Mouse (Mus musculus) ES-E14 (cell line): ENCODE measurements at regions not wholly inside any gene's neighbourhood (a gene's known extent, or its start where the extent isn't known, plus 50 kb on each side); places are given as distances from the start of the nearest gene placed in this dataset.

Experiments
- CHD2 ChIP-seq: IDR thresholded peaks from 2 replicates; pipeline ENCODE4 v1.6.1; 2014; ENCODE audit warnings: mild to moderate bottlenecking, low read depth, low read length, inconsistent platforms
- HCFC1 ChIP-seq: IDR thresholded peaks from 2 replicates; pipeline ENCODE4 v1.6.1; 2012; ENCODE audit warnings: low read length, inconsistent platforms, borderline replicate concordance; ENCODE audit not compliant: insufficient read depth
- MAFK ChIP-seq: IDR thresholded peaks from 2 replicates; pipeline ENCODE4 v1.6.1; 2014; ENCODE audit warnings: mild to moderate bottlenecking, low read depth, low read length, inconsistent platforms; ENCODE audit not compliant: insufficient read depth
- ZC3H11A ChIP-seq: IDR thresholded peaks from 2 replicates; pipeline ENCODE4 v1.6.1; 2012; ENCODE audit warnings: low read depth, mild to moderate bottlenecking, inconsistent platforms, low read length, borderline replicate concordance
- ZNF384 ChIP-seq: IDR thresholded peaks from 2 replicates; pipeline ENCODE4 v1.6.1; 2012; ENCODE audit warnings: low read depth, low read length, inconsistent platforms

GRCm38 (mm10) chr13:55969473-55969872 is 133.5 kb upstream of the Pitx1 start:
- TF ChIP-seq ZNF384 (no peak), CHD2 (no peak), MAFK (no peak), HCFC1 (no peak), ZC3H11A (no peak)
